Mouse (Mus musculus): Measurements from ENCODE around the gene Qrich2. TPM values are rescaled to one million over a fixed set of nuclear protein-coding genes. Genes with fewer than 3 reads are reported as not detected.
"Not testable (repeated sequence)": the region's sequence is repeated elsewhere in the genome, so short reads cannot be mapped to it uniquely, and the experiment has no call there.

The Qrich2 gene
- polyA plus RNA-seq, 1 experiment from 2014 or later: 0.08 TPM

GRCm38 (mm10) chr11:116429862-116430613, 36.0 kb downstream of the Qrich2 start:
- 88% methylated on average over 9 of the region's 9 CpGs for WGBS
- no peaks in the 10 kb centered on the region for H3K9me3 ChIP-seq (replicated peaks; ENCODE audit: control insufficient read depth, low read length, poor library complexity, severe bottlenecking)
- H3K4me1 ChIP-seq (ENCODE audit: control insufficient read depth, insufficient read depth, low read length): peaks cover 9% of the 10 kb centered on the region
- H3K4me2 ChIP-seq (ENCODE audit: low read length): no peak overlapping the region
- no peak overlapping the region for H3K4me3 ChIP-seq (ENCODE audit: low read depth, low read length)
- H3K36me3 ChIP-seq (ENCODE audit: control insufficient read depth, insufficient read depth, low read length): no peaks in the 10 kb centered on the region
- H3K27ac ChIP-seq (ENCODE audit: low read length): no peak overlapping the region
- no peak for ATAC-seq
- no peak overlapping the region for H3K9ac ChIP-seq (ENCODE audit: low read depth, low read length)
- H3K27me3 ChIP-seq (ENCODE audit: control insufficient read depth, insufficient read depth, low read depth, low read length): no peaks in the 10 kb centered on the region

GRCm38 (mm10) chr11:116428872-116429859, 36.9 kb downstream of the Qrich2 start:
- H3K9me3 ChIP-seq (replicated peaks; ENCODE audit: control insufficient read depth, low read length, poor library complexity, severe bottlenecking): no peaks in the 10 kb centered on the region
- no peaks in the 10 kb centered on the region for H3K36me3 ChIP-seq (ENCODE audit: control insufficient read depth, insufficient read depth, low read length)
- WGBS: 55% methylated on average over 12 of the region's 13 CpGs
- no peak for ATAC-seq
- no peak overlapping the region for H3K4me3 ChIP-seq (ENCODE audit: low read depth, low read length)
- H3K4me1 ChIP-seq (ENCODE audit: control insufficient read depth, insufficient read depth, low read length): peaks cover 9% of the 10 kb centered on the region
- no peak overlapping the region for H3K27ac ChIP-seq (ENCODE audit: low read length)
- no peak overlapping the region for H3K9ac ChIP-seq (ENCODE audit: low read depth, low read length)
- no peak overlapping the region for H3K4me2 ChIP-seq (ENCODE audit: low read length)
- no peaks in the 10 kb centered on the region for H3K27me3 ChIP-seq (ENCODE audit: control insufficient read depth, insufficient read depth, low read depth, low read length)

- H3K9me3 ChIP-seq (replicated peaks; ENCODE audit: control insufficient read depth, low read length, poor library complexity, severe bottlenecking): no peaks in the 10 kb centered on the region
- ATAC-seq: no peak
- H3K4me2 ChIP-seq (ENCODE audit: low read length): no peak overlapping the region
- H3K4me1 ChIP-seq (ENCODE audit: control insufficient read depth, insufficient read depth, low read length): peaks cover 6% of the 10 kb centered on the region
- no peak overlapping the region for H3K9ac ChIP-seq (ENCODE audit: low read depth, low read length)
- no peaks in the 10 kb centered on the region for H3K36me3 ChIP-seq (ENCODE audit: control insufficient read depth, insufficient read depth, low read length)
- H3K4me3 ChIP-seq (ENCODE audit: low read depth, low read length): no peak overlapping the region
- no peak overlapping the region for H3K27ac ChIP-seq (ENCODE audit: low read length)
- H3K27me3 ChIP-seq (ENCODE audit: control insufficient read depth, insufficient read depth, low read depth, low read length): no peaks in the 10 kb centered on the region
- WGBS: 79% methylated on average over 6 of the region's 6 CpGs
These were observed 39.0 kb downstream of the Qrich2 start for GRCm38 (mm10) chr11:116426852-116427575.

GRCm38 (mm10) chr11:116426328-116426727, 39.7 kb downstream of the Qrich2 start:
- not testable (repeated sequence) for H3K36me3 ChIP-seq (ENCODE audit: control insufficient read depth, insufficient read depth, low read length); H3K4me3 ChIP-seq (ENCODE audit: low read depth, low read length); ATAC-seq; H3K27me3 ChIP-seq (ENCODE audit: control insufficient read depth, insufficient read depth, low read depth, low read length); H3K9me3 ChIP-seq (replicated peaks; ENCODE audit: control insufficient read depth, low read length, poor library complexity, severe bottlenecking); H3K27ac ChIP-seq (ENCODE audit: low read length); H3K9ac ChIP-seq (ENCODE audit: low read depth, low read length); H3K4me2 ChIP-seq (ENCODE audit: low read length); H3K4me1 ChIP-seq (ENCODE audit: control insufficient read depth, insufficient read depth, low read length)
- 91% methylated on average over 11 of the region's 11 CpGs for WGBS

- ATAC-seq: no peak
- Histone ChIP-seq H3K36me3 (ENCODE audit: control insufficient read depth, insufficient read depth, low read length) (no peaks in the 10 kb centered on the region), H3K27me3 (ENCODE audit: control insufficient read depth, insufficient read depth, low read depth, low read length) (no peaks in the 10 kb centered on the region), H3K4me3 (ENCODE audit: low read depth, low read length) (no peak overlapping the region), H3K9me3 (replicated peaks; ENCODE audit: control insufficient read depth, low read length, poor library complexity, severe bottlenecking) (no peaks in the 10 kb centered on the region), H3K4me2 (ENCODE audit: low read length) (no peak overlapping the region), H3K4me1 (ENCODE audit: control insufficient read depth, insufficient read depth, low read length) (no peaks in the 10 kb centered on the region), H3K27ac (ENCODE audit: low read length) (no peak overlapping the region), H3K9ac (ENCODE audit: low read depth, low read length) (no peak overlapping the region)
- 59% methylated on average over 8 of the region's 8 CpGs for WGBS
These were observed 41.2 kb downstream of the Qrich2 start for GRCm38 (mm10) chr11:116424621-116425407.

GRCm38 (mm10) chr11:116423782-116424620, 42.0 kb downstream of the Qrich2 start:
- Histone ChIP-seq H3K4me1 (ENCODE audit: control insufficient read depth, insufficient read depth, low read length) (no peaks in the 10 kb centered on the region), H3K27me3 (ENCODE audit: control insufficient read depth, insufficient read depth, low read depth, low read length) (no peaks in the 10 kb centered on the region), H3K4me3 (ENCODE audit: low read depth, low read length) (no peak overlapping the region), H3K9ac (ENCODE audit: low read depth, low read length) (no peak overlapping the region), H3K36me3 (ENCODE audit: control insufficient read depth, insufficient read depth, low read length) (no peaks in the 10 kb centered on the region), H3K27ac (ENCODE audit: low read length) (no peak overlapping the region), H3K4me2 (ENCODE audit: low read length) (no peak overlapping the region), H3K9me3 (replicated peaks; ENCODE audit: control insufficient read depth, low read length, poor library complexity, severe bottlenecking) (no peaks in the 10 kb centered on the region)
- 89% methylated on average over 10 of the region's 10 CpGs for WGBS
- no peak for ATAC-seq

- H3K27ac ChIP-seq (ENCODE audit: low read length): no peak overlapping the region
- no peaks in the 10 kb centered on the region for H3K27me3 ChIP-seq (ENCODE audit: control insufficient read depth, insufficient read depth, low read depth, low read length)
- H3K4me1 ChIP-seq (ENCODE audit: control insufficient read depth, insufficient read depth, low read length): no peaks in the 10 kb centered on the region
- H3K36me3 ChIP-seq (ENCODE audit: control insufficient read depth, insufficient read depth, low read length): no peaks in the 10 kb centered on the region
- ATAC-seq: no peak
- 91% methylated on average over 6 of the region's 6 CpGs for WGBS
- no peak overlapping the region for H3K4me2 ChIP-seq (ENCODE audit: low read length)
- no peak overlapping the region for H3K4me3 ChIP-seq (ENCODE audit: low read depth, low read length)
- H3K9me3 ChIP-seq (replicated peaks; ENCODE audit: control insufficient read depth, low read length, poor library complexity, severe bottlenecking): no peaks in the 10 kb centered on the region
- no peak overlapping the region for H3K9ac ChIP-seq (ENCODE audit: low read depth, low read length)
These were observed 42.8 kb downstream of the Qrich2 start for GRCm38 (mm10) chr11:116423214-116423613.

GRCm38 (mm10) chr11:116422562-116422961, 43.5 kb downstream of the Qrich2 start:
- 83% methylated on average over 2 of the region's 2 CpGs for WGBS
- H3K27me3 ChIP-seq (ENCODE audit: control insufficient read depth, insufficient read depth, low read depth, low read length): no peaks in the 10 kb centered on the region

More at GRCm38 (mm10) chr11:116422562-116422961, 43.5 kb downstream of the Qrich2 start:
- no peak overlapping the region for H3K4me2 ChIP-seq (ENCODE audit: low read length)
- no peak overlapping the region for H3K4me3 ChIP-seq (ENCODE audit: low read depth, low read length)
- H3K9me3 ChIP-seq (replicated peaks; ENCODE audit: control insufficient read depth, low read length, poor library complexity, severe bottlenecking): no peaks in the 10 kb centered on the region
- no peak overlapping the region for H3K27ac ChIP-seq (ENCODE audit: low read length)
- no peaks in the 10 kb centered on the region for H3K36me3 ChIP-seq (ENCODE audit: control insufficient read depth, insufficient read depth, low read length)
- H3K9ac ChIP-seq (ENCODE audit: low read depth, low read length): no peak overlapping the region
- no peaks in the 10 kb centered on the region for H3K4me1 ChIP-seq (ENCODE audit: control insufficient read depth, insufficient read depth, low read length)
- ATAC-seq: no peak
